Mouse (Mus musculus) limb, embryonic 15.5 days (tissue): ENCODE measurements around the gene Skap1. TPM values are rescaled to one million over a fixed set of nuclear protein-coding genes. Genes with fewer than 3 reads are reported as not detected.

Experiments
- ATAC-seq: fragments of 200-750 bp; cut with Nextera tagmentation; 2 replicates; pipeline ENCODE4 v1.8.0; 2017; ENCODE audit warnings: low read depth, moderate TSS enrichment; ENCODE audit not compliant: insufficient number of reproducible peaks, low FRiP score, low TSS enrichment
- H3K27ac ChIP-seq: fragments of 300-500 bp; sonication (generic); 2 replicates; pipeline ENCODE4 v1.5.1; 2015; ENCODE audit warnings: moderate library complexity, mild to moderate bottlenecking, inconsistent platforms
- H3K27me3 ChIP-seq: fragments of 300-500 bp; sonication (generic); 2 replicates; pipeline ENCODE4 v1.6.1; 2015; ENCODE audit warnings: inconsistent platforms
- H3K36me3 ChIP-seq: fragments of 300-500 bp; sonication (generic); 2 replicates; pipeline ENCODE4 v1.6.1; 2015; ENCODE audit warnings: inconsistent platforms
- H3K4me1 ChIP-seq: fragments of 300-500 bp; sonication (generic); 2 replicates; pipeline ENCODE4 v1.6.1; 2015; ENCODE audit warnings: inconsistent platforms
- H3K4me2 ChIP-seq: fragments of 300-500 bp; sonication (generic); 2 replicates; pipeline ENCODE4 v1.6.1; 2015; ENCODE audit warnings: mild to moderate bottlenecking, inconsistent platforms
- H3K4me3 ChIP-seq: fragments of 300-500 bp; sonication (generic); 2 replicates; pipeline ENCODE4 v1.5.1; 2015; ENCODE audit warnings: mild to moderate bottlenecking, inconsistent platforms
- H3K9ac ChIP-seq: fragments of 300-500 bp; sonication (generic); 2 replicates; pipeline ENCODE4 v1.6.1; 2015; ENCODE audit warnings: inconsistent platforms
- H3K9me3 ChIP-seq: fragments of 300-500 bp; sonication (generic); 2 replicates; pipeline ENCODE4 v1.6.1; 2016; ENCODE audit warnings: inconsistent platforms
- WGBS: fragments of 180-500 bp; shearing (Covaris S2); methylation state at CpG from one replicate; pipeline ENCODE4 v1.1.7; 2015; 5-methylcytosine and 5-hydroxymethylcytosine counted together
- polyA plus RNA-seq: library from polyadenylated mRNA; unstranded; fragments of >200 nt; fragmentation: Nextera tagmentation; extraction: Ambion mirVana; gene quantifications from 2 replicates; pipeline ENCODE4 v1.2.1, GENCODE M21; 2015

Skap1 gene
- polyA plus RNA-seq, 1 experiment from 2014 or later: 2.7 TPM

- Histone ChIP-seq H3K4me3 (no peak overlapping the region), H3K9ac (no peak overlapping the region), H3K9me3 (no peaks in the 10 kb centered on the region), H3K36me3 (no peaks in the 10 kb centered on the region), H3K27me3 (peaks cover 3% of the 10 kb centered on the region), H3K4me1 (no peaks in the 10 kb centered on the region), H3K27ac (no peak overlapping the region), H3K4me2 (no peak overlapping the region)
- 81% methylated on average over 2 of the region's 2 CpGs for WGBS
- no peak for ATAC-seq
Observed at GRCm38 (mm10) chr11:96685381-96685780, 221.0 kb downstream of the Skap1 start.

- 24% methylated on average over 16 of the region's 16 CpGs for WGBS
- H3K4me3 ChIP-seq: no peak overlapping the region
- H3K27ac ChIP-seq: no peak overlapping the region
- no peak overlapping the region for H3K4me2 ChIP-seq
- no peak overlapping the region for H3K9ac ChIP-seq
- H3K36me3 ChIP-seq: no peaks in the 10 kb centered on the region
- H3K9me3 ChIP-seq: no peaks in the 10 kb centered on the region
- H3K27me3 ChIP-seq: peaks cover 3% of the 10 kb centered on the region
- no peaks in the 10 kb centered on the region for H3K4me1 ChIP-seq
- ATAC-seq: no peak
Observed at GRCm38 (mm10) chr11:96686713-96687280, 222.4 kb downstream of the Skap1 start.

DNA sequence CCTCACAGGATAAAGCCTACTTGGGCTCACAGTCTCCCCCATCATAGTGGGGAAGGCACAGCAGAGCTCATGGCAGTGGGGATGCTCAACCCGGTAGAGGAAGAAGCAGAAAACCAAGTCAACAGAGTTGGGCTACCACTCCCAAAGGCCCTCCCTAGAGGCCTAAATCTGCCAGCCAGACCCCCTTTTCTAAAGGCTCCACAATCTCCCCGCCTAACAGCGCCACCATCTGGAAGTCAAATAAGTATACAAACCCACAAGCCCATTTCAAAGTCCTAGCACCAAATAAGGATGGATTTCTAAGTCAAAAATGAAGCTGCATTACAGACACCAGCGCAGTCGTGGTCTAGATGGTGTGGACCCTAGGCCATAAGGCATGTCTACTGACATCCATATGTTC, 227.9 kb downstream of the Skap1 start:
- Histone ChIP-seq H3K9me3 (no peaks in the 10 kb centered on the region), H3K27me3 (no peaks in the 10 kb centered on the region; the same call in 1 of the 2 replicates), H3K4me1 (no peaks in the 10 kb centered on the region), H3K4me3 (no peak overlapping the region), H3K27ac (no peak overlapping the region), H3K36me3 (no peaks in the 10 kb centered on the region), H3K9ac (no peak overlapping the region), H3K4me2 (no peak overlapping the region)
- ATAC-seq: no peak
- WGBS: 79% methylated on average over 5 of the region's 5 CpGs

DNA sequence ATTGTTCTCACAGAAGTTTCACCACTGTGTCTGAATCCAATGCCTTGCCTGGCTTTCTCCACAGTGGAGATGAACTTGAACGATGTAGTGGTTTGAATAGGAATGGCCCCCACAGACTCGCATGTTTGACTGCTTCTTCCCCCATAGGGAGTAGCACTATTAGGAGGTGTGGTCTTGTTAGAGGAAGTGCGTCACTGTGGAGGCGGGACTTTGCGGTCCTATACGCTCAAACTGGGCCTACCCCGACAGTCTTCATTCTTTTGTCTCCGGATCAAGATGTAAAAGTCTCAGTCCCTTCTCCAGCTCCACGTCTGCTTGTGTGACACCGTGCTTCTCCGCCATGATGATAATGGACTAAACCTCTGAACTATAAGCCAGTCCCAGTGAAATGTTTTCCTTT, 229.0 kb downstream of the Skap1 start:
- no peaks in the 10 kb centered on the region for H3K36me3 ChIP-seq
- H3K9me3 ChIP-seq: no peaks in the 10 kb centered on the region
- WGBS: 97% methylated on average over 11 of the region's 11 CpGs
- H3K4me3 ChIP-seq: no peak overlapping the region
- ATAC-seq: no peak
- H3K4me1 ChIP-seq: no peaks in the 10 kb centered on the region
- H3K9ac ChIP-seq: no peak overlapping the region
- no peaks in the 10 kb centered on the region for H3K27me3 ChIP-seq
- no peak overlapping the region for H3K27ac ChIP-seq
- H3K4me2 ChIP-seq: no peak overlapping the region

- H3K27me3 ChIP-seq: no peaks in the 10 kb centered on the region
- H3K36me3 ChIP-seq: no peaks in the 10 kb centered on the region
- ATAC-seq: no peak
Observed at GRCm38 (mm10) chr11:96694774-96695173, 230.4 kb downstream of the Skap1 start.

GRCm38 (mm10) chr11:96696168-96696727, 231.9 kb downstream of the Skap1 start:
- Histone ChIP-seq H3K4me2 (no peak overlapping the region), H3K9me3 (no peaks in the 10 kb centered on the region), H3K27me3 (no peaks in the 10 kb centered on the region), H3K9ac (no peak overlapping the region), H3K4me1 (no peaks in the 10 kb centered on the region), H3K36me3 (no peaks in the 10 kb centered on the region), H3K4me3 (no peak overlapping the region), H3K27ac (no peak overlapping the region)
- WGBS: 80% methylated on average over 15 of the region's 15 CpGs
- no peak for ATAC-seq

More at GRCm38 (mm10) chr11:96694774-96695173, 230.4 kb downstream of the Skap1 start:
- H3K4me3 ChIP-seq: no peak overlapping the region
- no peaks in the 10 kb centered on the region for H3K4me1 ChIP-seq
- H3K4me2 ChIP-seq: no peak overlapping the region
- WGBS: 60% methylated on average over 12 of the region's 12 CpGs
- H3K9ac ChIP-seq: no peak overlapping the region
- H3K27ac ChIP-seq: no peak overlapping the region
- no peaks in the 10 kb centered on the region for H3K9me3 ChIP-seq

GRCm38 (mm10) chr11:96696842-96697455, 232.6 kb downstream of the Skap1 start:
- Histone ChIP-seq H3K36me3 (no peaks in the 10 kb centered on the region), H3K9ac (no peak overlapping the region), H3K27me3 (no peaks in the 10 kb centered on the region), H3K4me1 (no peaks in the 10 kb centered on the region), H3K4me2 (no peak overlapping the region), H3K4me3 (no peak overlapping the region), H3K9me3 (no peaks in the 10 kb centered on the region), H3K27ac (no peak overlapping the region)
- no peak for ATAC-seq
- 22% methylated on average over 7 of the region's 7 CpGs for WGBS

GRCm38 (mm10) chr11:96697467-96697866, 233.1 kb downstream of the Skap1 start:
- no peak for ATAC-seq
- Histone ChIP-seq H3K36me3 (no peaks in the 10 kb centered on the region), H3K27ac (no peak overlapping the region), H3K9me3 (no peaks in the 10 kb centered on the region), H3K27me3 (no peaks in the 10 kb centered on the region), H3K9ac (no peak overlapping the region), H3K4me1 (no peaks in the 10 kb centered on the region), H3K4me3 (no peak overlapping the region), H3K4me2 (no peak overlapping the region)
- 78% methylated on average over 4 of the region's 4 CpGs for WGBS

DNA sequence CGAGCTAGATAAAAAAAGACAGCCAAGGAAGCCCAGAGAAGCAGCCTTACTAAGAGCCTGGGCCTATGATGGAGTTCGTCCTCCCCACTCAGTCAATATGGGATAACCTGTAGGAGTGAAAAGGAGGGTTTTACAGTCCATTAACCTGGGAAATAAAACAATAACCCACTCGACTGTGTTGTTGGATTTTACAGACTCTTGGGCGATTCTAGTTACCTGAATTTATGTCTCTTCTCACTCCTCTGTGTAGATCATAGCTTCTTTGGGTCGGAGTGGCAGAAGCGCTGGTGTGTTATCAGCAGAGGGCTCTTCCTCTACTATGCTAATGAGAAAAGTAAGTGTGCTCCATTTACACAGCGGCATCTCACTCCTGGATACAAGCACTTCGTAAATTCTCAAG, 239.4 kb downstream of the Skap1 start:
- Histone ChIP-seq H3K4me1 (no peaks in the 10 kb centered on the region), H3K4me2 (no peak overlapping the region), H3K9ac (no peak overlapping the region), H3K27me3 (peaks cover 26% of the 10 kb centered on the region; the same call in 1 of the 2 replicates), H3K27ac (no peak overlapping the region), H3K36me3 (no peaks in the 10 kb centered on the region), H3K9me3 (no peaks in the 10 kb centered on the region), H3K4me3 (no peak overlapping the region)
- no peak for ATAC-seq
- WGBS: 60% methylated on average over 8 of the region's 8 CpGs

DNA sequence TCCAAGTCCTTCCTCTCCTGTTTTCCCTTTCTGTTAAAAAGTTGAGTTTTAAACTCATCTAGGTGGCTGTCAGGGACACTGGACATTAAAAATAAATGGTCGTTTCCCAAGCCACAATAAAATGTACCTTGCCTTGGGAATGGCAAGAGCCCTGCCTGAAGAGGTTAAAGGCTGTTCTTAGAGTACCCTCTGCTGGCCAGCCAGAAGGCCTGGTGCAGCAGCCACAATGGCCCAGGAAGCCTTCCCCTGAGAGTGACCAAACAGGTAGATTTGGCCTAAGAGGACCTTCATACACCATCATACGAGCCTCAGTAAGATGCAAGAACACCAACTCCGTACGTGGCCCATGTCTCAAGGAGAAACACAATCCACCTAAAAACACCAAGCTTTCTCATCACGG, 246.9 kb downstream of the Skap1 start:
- no peak overlapping the region for H3K9ac ChIP-seq
- WGBS: 41% methylated on average over 5 of the region's 5 CpGs
- no peaks in the 10 kb centered on the region for H3K36me3 ChIP-seq
- no peak overlapping the region for H3K4me3 ChIP-seq
- ATAC-seq: no peak
- no peak overlapping the region for H3K4me2 ChIP-seq
- H3K27me3 ChIP-seq: peaks cover 22% of the 10 kb centered on the region; the same call in 1 of the 2 replicates
- peaks cover 8% of the 10 kb centered on the region; the same call in 1 of the 2 replicates for H3K4me1 ChIP-seq
- no peak overlapping the region for H3K27ac ChIP-seq
- H3K9me3 ChIP-seq: no peaks in the 10 kb centered on the region

DNA sequence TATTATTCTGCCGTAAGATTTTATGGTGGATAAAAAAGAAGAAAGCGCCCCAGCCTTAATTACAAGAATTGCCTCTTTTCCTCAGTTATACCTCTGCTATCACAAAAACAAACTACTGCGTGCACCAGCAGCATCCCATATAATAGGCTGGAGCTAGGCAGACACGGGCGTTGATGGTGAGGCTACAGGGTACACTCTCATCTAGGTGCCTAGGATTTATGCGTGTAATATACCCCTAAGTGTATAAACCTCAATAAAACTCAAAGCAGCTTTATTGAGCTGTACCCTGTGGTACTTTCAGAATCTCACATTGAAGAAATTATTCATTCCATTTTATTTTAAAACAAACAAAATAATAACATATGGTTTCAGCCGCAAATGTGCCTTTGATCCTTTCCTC, 247.3 kb downstream of the Skap1 start:
- no peak overlapping the region for H3K4me3 ChIP-seq
- H3K4me2 ChIP-seq: no peak overlapping the region
- H3K9ac ChIP-seq: no peak overlapping the region
- no peaks in the 10 kb centered on the region for H3K9me3 ChIP-seq
- H3K36me3 ChIP-seq: no peaks in the 10 kb centered on the region
- H3K4me1 ChIP-seq: peaks cover 8% of the 10 kb centered on the region; the same call in 1 of the 2 replicates
- H3K27ac ChIP-seq: no peak overlapping the region
- WGBS: 52% methylated on average over 7 of the region's 7 CpGs
- H3K27me3 ChIP-seq: peaks cover 19% of the 10 kb centered on the region; the same call in 1 of the 2 replicates
- ATAC-seq: no peak

DNA sequence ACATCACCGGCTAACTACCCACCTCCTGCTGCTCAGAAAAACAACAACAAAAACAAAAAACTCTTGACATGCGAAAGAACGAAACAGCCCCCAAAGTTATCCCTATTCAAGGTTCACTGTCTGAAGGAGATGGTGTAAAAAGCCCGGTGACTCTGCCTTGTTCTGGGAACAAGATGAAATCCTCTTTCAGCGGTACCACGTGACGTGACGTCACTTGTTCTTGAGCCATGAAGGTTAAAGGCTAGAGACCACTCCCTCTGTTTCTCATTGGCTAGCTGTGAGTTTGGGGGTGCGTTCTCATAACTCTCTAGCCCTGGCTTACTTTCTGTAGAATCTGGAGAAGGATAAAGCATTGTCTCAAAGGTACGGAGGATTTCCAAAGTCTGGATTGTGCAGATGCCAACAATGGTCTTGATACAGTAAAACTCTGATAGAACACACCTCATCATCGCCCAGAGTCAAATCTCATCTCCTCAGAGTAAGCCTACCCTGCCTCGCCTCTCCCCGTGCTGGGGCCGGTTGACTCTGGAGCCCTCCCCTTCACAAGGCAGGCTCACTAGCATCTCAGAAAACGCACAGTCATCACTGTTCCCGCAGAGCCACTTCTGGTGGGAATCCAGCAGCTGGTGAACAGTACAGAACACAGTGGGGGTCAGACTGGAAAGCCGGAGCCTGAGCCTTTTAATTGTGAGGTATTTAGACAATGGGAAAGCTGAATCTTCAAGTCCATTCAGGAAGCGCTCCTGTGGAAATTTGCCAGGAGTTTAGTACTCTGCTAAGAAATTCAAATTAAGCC, 249.0 kb downstream of the Skap1 start:
- H3K9me3 ChIP-seq: no peaks in the 10 kb centered on the region
- H3K9ac ChIP-seq: no peak overlapping the region
- no peak overlapping the region for H3K4me3 ChIP-seq
- no peaks in the 10 kb centered on the region for H3K36me3 ChIP-seq
- no peak overlapping the region; the same call in 1 of the 2 replicates for H3K4me2 ChIP-seq
- H3K4me1 ChIP-seq: peaks cover 8% of the 10 kb centered on the region; the same call in 1 of the 2 replicates
- 51% methylated on average over 18 of the region's 18 CpGs for WGBS
- H3K27ac ChIP-seq: no peak overlapping the region
- ATAC-seq: peak; percentile 48; the same call in 1 of the 2 replicates
- peaks cover 4% of the 10 kb centered on the region; the same call in 1 of the 2 replicates for H3K27me3 ChIP-seq
